Mouse (Mus musculus) midbrain, postnatal 0 days (tissue): ENCODE data around the gene Iqce. TPM values are rescaled to one million over a fixed set of nuclear protein-coding genes. Genes with fewer than 3 reads are reported as not detected.

ENCODE experiments used
- ATAC-seq: fragments of 200-750 bp; cut with Nextera tagmentation; 2 replicates; pipeline ENCODE4 v1.8.0; 2017; ENCODE audit warnings: moderate number of reproducible peaks, mild to moderate bottlenecking, moderate TSS enrichment, moderate library complexity; ENCODE audit not compliant: low FRiP score
- DNase-seq: peaks from one replicate; pipeline ENCODE4 v3.0.0-alpha.2; 2015; ENCODE audit warnings: low spot score
- H3K27ac ChIP-seq: fragments of 300-500 bp; sonication (generic); 2 replicates; pipeline ENCODE4 v1.5.1; 2014; ENCODE audit warnings: low read depth, mild to moderate bottlenecking, low read length, mixed read lengths
- H3K27me3 ChIP-seq: fragments of 300-500 bp; sonication (generic); 2 replicates; pipeline ENCODE4 v1.6.1; 2014; ENCODE audit warnings: low read length, control low read depth, mixed read lengths; ENCODE audit not compliant: insufficient read depth
- H3K36me3 ChIP-seq: fragments of 300-500 bp; sonication (generic); 2 replicates; pipeline ENCODE4 v1.6.1; 2014; ENCODE audit warnings: low read length, control low read depth, mixed read lengths; ENCODE audit not compliant: insufficient read depth
- H3K4me1 ChIP-seq: fragments of 300-500 bp; sonication (generic); 2 replicates; pipeline ENCODE4 v1.6.1; 2014; ENCODE audit warnings: mild to moderate bottlenecking, control low read depth, antibody characterized with exemption, low read length, mixed read lengths; ENCODE audit not compliant: insufficient read depth
- H3K4me2 ChIP-seq: fragments of 300-500 bp; sonication (generic); 2 replicates; pipeline ENCODE4 v1.6.1; 2014; ENCODE audit warnings: low read depth, mild to moderate bottlenecking, low read length, mixed read lengths; ENCODE audit not compliant: poor library complexity, severe bottlenecking
- H3K4me3 ChIP-seq: fragments of 300-500 bp; sonication (generic); 2 replicates; pipeline ENCODE4 v1.5.1; 2014; ENCODE audit warnings: low read depth, mild to moderate bottlenecking, low read length, moderate library complexity
- H3K9ac ChIP-seq: fragments of 300-500 bp; sonication (generic); replicated peaks from 2 replicates; pipeline ENCODE4 v1.6.1; 2014; ENCODE audit warnings: mild to moderate bottlenecking, low read length, moderate library complexity, mixed read lengths; ENCODE audit not compliant: poor library complexity, severe bottlenecking
- H3K9me3 ChIP-seq: fragments of 300-500 bp; sonication (generic); 2 replicates; pipeline ENCODE4 v1.6.1; 2016; ENCODE audit warnings: low read length, control low read depth
- CTCF ChIP-seq: IDR thresholded peaks from 2 replicates; pipeline ENCODE4 v1.5.1; 2016; ENCODE audit warnings: antibody characterized with exemption, mild to moderate bottlenecking
- WGBS: fragments of 180-500 bp; shearing (Covaris S2); extraction: QIAGEN DNeasy Blood & Tissue Kit; methylation state at CpG from one replicate; pipeline ENCODE4 v1.1.7; 2014; 5-methylcytosine and 5-hydroxymethylcytosine counted together
- polyA plus RNA-seq: library from polyadenylated mRNA; unstranded; fragments of >200 nt; fragmentation: Nextera tagmentation; extraction: Ambion mirVana; gene quantifications from 2 replicates; pipeline ENCODE4 v1.2.1, GENCODE M21; 2015
- total RNA-seq: library from RNA; depleted of rRNA; stranded (reverse); fragments of >200 nt; gene quantifications from 2 replicates; pipeline ENCODE4 v1.2.3, GENCODE M21; 2014

Gene Iqce
- total and polyA plus RNA-seq, 2 experiments from 2014 or later: 37.2 to 38.6 TPM

- H3K36me3 ChIP-seq: peaks cover 41% of the 10 kb centered on the region
- peak overlapping the region; percentile 32; the same call in 1 of the 2 replicates for H3K27ac ChIP-seq
- no peak for DNase-seq
- TF ChIP-seq CTCF: no peak
- WGBS: 64% methylated on average over 10 of the region's 10 CpGs
- no peak overlapping the region for H3K4me2 ChIP-seq
- no peak for ATAC-seq
- no peaks in the 10 kb centered on the region for H3K9me3 ChIP-seq
- H3K4me3 ChIP-seq: no peak overlapping the region
- H3K4me1 ChIP-seq: no peaks in the 10 kb centered on the region
- no peaks in the 10 kb centered on the region for H3K27me3 ChIP-seq
- H3K9ac ChIP-seq: no peak overlapping the region
Measured at GRCm38 (mm10) chr5:140621517-140621916, 80.7 kb downstream of the Iqce start.

- peak overlapping the region; percentile 32; the same call in 1 of the 2 replicates for H3K27ac ChIP-seq
- H3K27me3 ChIP-seq: no peaks in the 10 kb centered on the region
- H3K4me1 ChIP-seq: no peaks in the 10 kb centered on the region
- DNase-seq (no peak), ATAC-seq (no peak)
- no peak for TF ChIP-seq CTCF
- H3K4me2 ChIP-seq: no peak overlapping the region
- H3K9me3 ChIP-seq: no peaks in the 10 kb centered on the region
- H3K9ac ChIP-seq: no peak overlapping the region
- 65% methylated on average over 9 of the region's 9 CpGs for WGBS
- no peak overlapping the region for H3K4me3 ChIP-seq
- H3K36me3 ChIP-seq: peaks cover 37% of the 10 kb centered on the region
Measured at GRCm38 (mm10) chr5:140621092-140621491, 81.1 kb downstream of the Iqce start.

DNA sequence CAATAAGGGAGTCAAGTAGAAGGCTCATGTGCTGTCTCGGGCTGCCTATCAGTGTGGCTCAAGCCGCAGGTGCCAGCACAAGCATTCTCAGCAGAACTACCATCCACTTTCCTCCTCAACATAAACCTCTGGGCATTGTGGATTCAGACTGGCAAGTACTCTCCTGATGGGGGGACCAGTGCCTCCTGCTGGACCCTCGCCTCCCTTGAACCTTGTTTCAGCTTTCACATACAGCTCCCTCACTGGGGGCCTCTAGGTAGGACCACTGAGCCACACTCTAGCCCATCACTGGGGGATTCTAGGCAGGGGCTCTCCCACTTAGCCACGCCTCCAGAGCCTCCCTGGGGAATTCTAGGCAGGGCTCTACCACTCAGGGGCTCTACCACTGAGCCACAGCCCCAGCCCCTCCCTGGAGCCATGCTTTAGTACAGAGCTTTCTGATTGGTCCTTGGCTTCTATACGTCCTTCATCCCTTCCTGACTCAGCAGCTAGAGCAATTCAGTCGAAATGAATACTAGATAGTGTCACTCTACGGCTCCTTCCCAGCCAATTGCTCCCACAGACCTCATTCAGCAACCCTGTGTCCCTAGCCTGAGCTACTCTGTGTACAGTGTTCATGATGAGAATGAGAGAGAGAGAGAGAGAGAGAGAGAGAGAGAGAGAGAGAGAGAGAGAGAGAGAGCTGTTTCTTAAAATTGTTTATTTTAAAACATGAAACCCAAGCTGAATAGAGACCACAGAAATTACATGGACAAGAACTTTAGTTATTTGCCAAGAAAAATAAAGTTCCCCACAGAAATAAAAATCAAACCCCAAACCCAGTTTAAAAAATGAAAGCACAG lies 82.1 kb downstream of the Iqce start:
- 0 out of 2 replicates have a peak, but pooled peaks have one; percentile 6 for ATAC-seq
- Histone ChIP-seq H3K9me3 (no peaks in the 10 kb centered on the region), H3K4me3 (no peak overlapping the region), H3K9ac (no peak overlapping the region), H3K4me1 (0 out of 2 replicates have a peak, but pooled peaks cover 3% of the 10 kb centered on the region), H3K27ac (peak overlapping the region; percentile 32; the same call in 1 of the 2 replicates), H3K4me2 (no peak overlapping the region), H3K27me3 (no peaks in the 10 kb centered on the region), H3K36me3 (peaks cover 32% of the 10 kb centered on the region)
- 52% methylated on average over 7 of the region's 7 CpGs for WGBS
- peak; percentile 47 for DNase-seq
- peak; percentile 43 for TF ChIP-seq CTCF

GRCm38 (mm10) chr5:140619151-140619771 lies 82.9 kb downstream of the Iqce start:
- H3K9me3 ChIP-seq: no peaks in the 10 kb centered on the region
- 26% methylated on average over 6 of the region's 6 CpGs for WGBS
- H3K36me3 ChIP-seq: peaks cover 24% of the 10 kb centered on the region
- no peak overlapping the region for H3K4me2 ChIP-seq
- H3K27me3 ChIP-seq: no peaks in the 10 kb centered on the region
- H3K4me1 ChIP-seq: 0 out of 2 replicates have a peak, but pooled peaks cover 3% of the 10 kb centered on the region
- no peak overlapping the region for H3K4me3 ChIP-seq
- peak overlapping the region; percentile 32; the same call in 1 of the 2 replicates for H3K27ac ChIP-seq
- no peak overlapping the region for H3K9ac ChIP-seq
- peak; percentile 81 for DNase-seq
- TF ChIP-seq CTCF: peak; percentile 73
- peak; percentile 36; the same call in 1 of the 2 replicates for ATAC-seq

- H3K4me1 ChIP-seq: 0 out of 2 replicates have a peak, but pooled peaks cover 3% of the 10 kb centered on the region
- H3K36me3 ChIP-seq: peaks cover 9% of the 10 kb centered on the region
- ATAC-seq: no peak
- no peaks in the 10 kb centered on the region for H3K27me3 ChIP-seq
- no peak overlapping the region for H3K4me3 ChIP-seq
- no peak overlapping the region for H3K4me2 ChIP-seq
- no peak overlapping the region for H3K9ac ChIP-seq
- DNase-seq: no peak
- H3K9me3 ChIP-seq: no peaks in the 10 kb centered on the region
- H3K27ac ChIP-seq: no peak overlapping the region
- TF ChIP-seq CTCF: no peak
- 81% methylated on average over 5 of the region's 5 CpGs for WGBS
Measured at GRCm38 (mm10) chr5:140617714-140618113, 84.5 kb downstream of the Iqce start.

GRCm38 (mm10) chr5:140616691-140617090 lies 85.5 kb downstream of the Iqce start:
- Histone ChIP-seq H3K27me3 (no peaks in the 10 kb centered on the region), H3K36me3 (no peaks in the 10 kb centered on the region; the same call in 1 of the 2 replicates), H3K27ac (no peak overlapping the region), H3K4me2 (no peak overlapping the region), H3K9me3 (no peaks in the 10 kb centered on the region), H3K9ac (no peak overlapping the region), H3K4me3 (no peak overlapping the region), H3K4me1 (peaks cover 8% of the 10 kb centered on the region; the same call in 1 of the 2 replicates)
- 75% methylated on average over 9 of the region's 9 CpGs for WGBS
- ATAC-seq (no peak), DNase-seq (no peak)
- TF ChIP-seq CTCF: no peak
